Mouse (Mus musculus) stomach, postnatal 0 days (tissue): ENCODE results near the gene Kctd18.

Experiments used
- CTCF ChIP-seq: IDR thresholded peaks from 2 replicates; pipeline ENCODE4 v1.5.1; 2016; ENCODE audit warnings: antibody characterized with exemption, low read depth, mild to moderate bottlenecking, moderate library complexity
- EP300 ChIP-seq: optimal IDR thresholded peaks from 2 replicates; pipeline ENCODE3; 2016; ENCODE audit warnings: antibody characterized with exemption

DNA sequence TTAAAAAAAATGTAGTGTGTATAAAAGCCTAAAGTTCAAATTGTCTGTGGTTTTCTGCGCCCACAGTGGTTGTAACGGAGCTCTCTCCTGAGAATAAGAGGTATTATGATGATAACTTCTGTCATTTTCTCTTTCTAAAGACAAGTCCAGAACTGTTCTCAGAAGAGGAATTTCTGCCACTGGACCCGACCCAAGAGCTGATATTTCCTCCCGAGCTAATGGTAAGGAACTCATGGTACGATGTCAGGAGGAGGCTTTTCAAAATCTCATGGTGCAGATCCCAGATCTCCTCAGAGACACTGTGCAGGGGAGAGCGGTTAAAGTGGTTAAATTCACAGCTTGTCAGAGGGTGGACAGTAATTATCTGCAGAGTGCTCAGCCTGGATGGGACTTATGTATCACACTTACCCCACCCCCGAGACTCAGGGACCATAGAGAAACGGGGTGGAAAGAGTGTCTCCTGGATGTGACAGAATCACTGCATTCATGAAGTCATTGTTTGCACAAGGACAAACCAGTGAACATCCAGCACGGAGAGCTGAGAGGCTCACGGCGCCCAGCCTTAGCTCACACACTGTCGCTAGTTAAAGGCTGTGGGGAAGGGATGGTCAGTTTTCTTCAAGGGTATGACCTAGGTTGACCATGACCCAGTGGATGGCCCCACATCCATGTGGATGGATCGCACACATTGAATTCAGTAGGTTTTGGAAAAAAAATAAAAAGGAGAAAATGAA, 37.5 kb upstream of the Kctd18 start:
- TF ChIP-seq CTCF (no peak), EP300 (no peak)
